Mouse (Mus musculus) CH12.LX (cell line): ENCODE data around the gene Rfx2. TPM values are rescaled to one million over a fixed set of nuclear protein-coding genes. Genes with fewer than 3 reads are reported as not detected.

Experiments used
- DNase-seq: peaks from one replicate; pipeline ENCODE4 v3.0.0-alpha.2; 2013; ENCODE audit errors: extremely low read depth
- H3K27ac ChIP-seq: 2 replicates; pipeline ENCODE4 v1.5.1; 2012; ENCODE audit warnings: low read depth, mild to moderate bottlenecking, control low read depth, moderate library complexity; ENCODE audit not compliant: insufficient read depth
- H3K27me3 ChIP-seq: replicated peaks from 2 replicates; pipeline ENCODE3; 2012; ENCODE audit warnings: inconsistent platforms
- H3K36me3 ChIP-seq, 2 experiments: replicated peaks in 1 of 2; 2 replicates each; pipeline versions ENCODE3 to v1.6.1; 2012; ENCODE audit warnings: inconsistent platforms in 1 of 2, low read length in 1 of 2, mild to moderate bottlenecking in 1 of 2, mixed read lengths in 1 of 2, moderate library complexity in 1 of 2; ENCODE audit not compliant: control insufficient read depth in 1 of 2, insufficient read depth in 1 of 2
- H3K4me1 ChIP-seq, 2 experiments: 2 replicates each; pipeline ENCODE4 v1.6.1; 2012; ENCODE audit warnings: inconsistent platforms in 1 of 2, moderate library complexity in 1 of 2; ENCODE audit not compliant: insufficient read depth in 2 of 2, control insufficient read depth in 1 of 2
- H3K4me2 ChIP-seq: 2 replicates; pipeline ENCODE4 v1.6.1; 2012; ENCODE audit warnings: low read depth, mild to moderate bottlenecking, control low read depth; ENCODE audit not compliant: poor library complexity, insufficient read depth, severe bottlenecking
- H3K4me3 ChIP-seq, 3 experiments: fragments of 150-350 bp in 1 of 3; sonication (generic) in 1 of 3; replicated peaks in 1 of 3; 2 replicates each; pipeline versions ENCODE3 to v1.5.1; 2011 to 2012; ENCODE audit warnings: low read depth in 2 of 3, low read length in 2 of 3, mild to moderate bottlenecking in 2 of 3, moderate library complexity in 2 of 3, control low read depth in 1 of 3, improper control_type of control experiment in 1 of 3, inconsistent platforms in 1 of 3, mixed read lengths in 1 of 3; ENCODE audit not compliant: poor library complexity in 1 of 3
- H3K79me2 ChIP-seq: replicated peaks from 2 replicates; pipeline ENCODE4 v1.6.1; 2012; ENCODE audit warnings: mild to moderate bottlenecking, moderate library complexity; ENCODE audit not compliant: control insufficient read depth, poor library complexity, insufficient read depth, severe bottlenecking; ENCODE audit errors: extremely low read depth
- H3K9ac ChIP-seq: 2 replicates; pipeline ENCODE4 v1.6.1; 2012; ENCODE audit warnings: low read depth, mild to moderate bottlenecking, control low read depth, moderate library complexity; ENCODE audit not compliant: insufficient read depth
- H3K9me3 ChIP-seq: replicated peaks from 2 replicates; pipeline ENCODE3; 2012; ENCODE audit warnings: low read length, inconsistent platforms, mixed read lengths
- CHD1 ChIP-seq: IDR thresholded peaks from 2 replicates; pipeline ENCODE4 v1.6.1; 2012; ENCODE audit warnings: low read depth, low read length, improper control_type of control experiment, inconsistent platforms
- CHD2 ChIP-seq: IDR thresholded peaks from 2 replicates; pipeline ENCODE4 v1.6.1; 2011; ENCODE audit warnings: low read length, improper control_type of control experiment
- ELF1 ChIP-seq: IDR thresholded peaks from 2 replicates; pipeline ENCODE4 v1.6.1; 2014; ENCODE audit warnings: low read depth, mild to moderate bottlenecking, inconsistent platforms, low read length, improper control_type of control experiment
- GABPA ChIP-seq: IDR thresholded peaks from 2 replicates; pipeline ENCODE4 v1.6.1; 2012; ENCODE audit warnings: low read depth, low read length, improper control_type of control experiment, inconsistent platforms; ENCODE audit not compliant: insufficient replicate concordance
- IRF4 ChIP-seq: IDR thresholded peaks from 2 replicates; pipeline ENCODE4 v1.6.1; 2014; ENCODE audit warnings: low read depth, mild to moderate bottlenecking, inconsistent platforms, low read length, improper control_type of control experiment
- JUN ChIP-seq: IDR thresholded peaks from 2 replicates; pipeline ENCODE4 v1.6.1; 2011; ENCODE audit warnings: low read depth, mild to moderate bottlenecking, low read length, improper control_type of control experiment, moderate library complexity; ENCODE audit not compliant: insufficient read depth
- KAT2A ChIP-seq: IDR thresholded peaks from 2 replicates; pipeline ENCODE4 v1.6.1; 2012; ENCODE audit warnings: low read length, improper control_type of control experiment, inconsistent platforms; ENCODE audit not compliant: insufficient replicate concordance
- MAX ChIP-seq: IDR thresholded peaks from 2 replicates; pipeline ENCODE4 v1.6.1; 2011; ENCODE audit warnings: low read length, improper control_type of control experiment
- MAZ ChIP-seq: IDR thresholded peaks from 2 replicates; pipeline ENCODE4 v1.6.1; 2012; ENCODE audit warnings: low read depth, mild to moderate bottlenecking, inconsistent platforms, low read length, improper control_type of control experiment, moderate library complexity
- PAX5 ChIP-seq: IDR thresholded peaks from 2 replicates; pipeline ENCODE4 v1.6.1; 2012; ENCODE audit warnings: low read length, inconsistent platforms, mixed read lengths
- POLR2A ChIP-seq: IDR thresholded peaks from 2 replicates; pipeline ENCODE4 v1.6.1; 2011; ENCODE audit warnings: low read depth, mild to moderate bottlenecking, improper control_type of control experiment, low read length
- POLR2AphosphoS2 ChIP-seq: IDR thresholded peaks from 2 replicates; pipeline ENCODE4 v1.6.1; 2011; ENCODE audit warnings: low read depth, low read length, improper control_type of control experiment
- RAD21 ChIP-seq: IDR thresholded peaks from 2 replicates; pipeline ENCODE4 v1.6.1; 2011; ENCODE audit warnings: low read depth, mild to moderate bottlenecking, low read length, improper control_type of control experiment, moderate library complexity
- RCOR1 ChIP-seq: conservative IDR thresholded peaks from 2 replicates; pipeline ENCODE4 v1.6.1; 2012; ENCODE audit warnings: low read depth, mild to moderate bottlenecking, inconsistent platforms, low read length, improper control_type of control experiment
- SIN3A ChIP-seq: IDR thresholded peaks from 2 replicates; pipeline ENCODE4 v1.6.1; 2012; ENCODE audit warnings: low read length, improper control_type of control experiment, inconsistent platforms
- SMC3 ChIP-seq: IDR thresholded peaks from 2 replicates; pipeline ENCODE4 v1.6.1; 2011; ENCODE audit warnings: low read depth, low read length, improper control_type of control experiment
- UBTF ChIP-seq: IDR thresholded peaks from 2 replicates; pipeline ENCODE4 v1.6.1; 2012; ENCODE audit warnings: low read depth, mild to moderate bottlenecking, inconsistent platforms, low read length, improper control_type of control experiment, moderate library complexity
- ZKSCAN1 ChIP-seq: IDR thresholded peaks from 2 replicates; pipeline ENCODE4 v1.6.1; 2012; ENCODE audit warnings: low read depth, inconsistent platforms, low read length, improper control_type of control experiment, borderline replicate concordance
- ZNF384 ChIP-seq: IDR thresholded peaks from 2 replicates; pipeline ENCODE4 v1.6.1; 2012; ENCODE audit warnings: low read depth, low read length, improper control_type of control experiment, inconsistent platforms
- dilution Hi-C: fragments of 300-500 bp; cut with MboI; formaldehyde crosslinking; loops from 2 replicates; pipeline ENCODE4 v1.14.3; 2020; ENCODE audit warnings: low sequenced_read_pairs; ENCODE audit not compliant: extremely low pct_unique_long_range_greater_than_20kb, extremely low pct_ligation_motif_present
- in situ Hi-C: fragments of 300-500 bp; cut with MboI; formaldehyde crosslinking; loops from 3 replicates; pipeline ENCODE4 v1.14.3; 2019; ENCODE audit warnings: low sequenced_read_pairs, low pct_ligation_motif_present, low pct_unique_long_range_greater_than_20kb, mixed read lengths
- polyA plus RNA-seq: library from polyadenylated mRNA; unstranded; fragments of >175 nt; gene quantifications from 2 replicates; pipeline ENCODE4 v1.2.1, GENCODE M21; 2012; ENCODE audit warnings: low read depth; ENCODE audit not compliant: insufficient read length
- total RNA-seq, 2 experiments: library from RNA; depleted of rRNA; stranded (reverse); fragments of 300-350 nt in 1 of 2; fragments of >200 nt in 1 of 2; gene quantifications; 2 replicates each; pipeline ENCODE4 v1.2.3; 2012 to 2014

The Rfx2 gene
- total and polyA plus RNA-seq, 3 experiments = 0.16 to 1.1 (median 0.34) TPM

DNA sequence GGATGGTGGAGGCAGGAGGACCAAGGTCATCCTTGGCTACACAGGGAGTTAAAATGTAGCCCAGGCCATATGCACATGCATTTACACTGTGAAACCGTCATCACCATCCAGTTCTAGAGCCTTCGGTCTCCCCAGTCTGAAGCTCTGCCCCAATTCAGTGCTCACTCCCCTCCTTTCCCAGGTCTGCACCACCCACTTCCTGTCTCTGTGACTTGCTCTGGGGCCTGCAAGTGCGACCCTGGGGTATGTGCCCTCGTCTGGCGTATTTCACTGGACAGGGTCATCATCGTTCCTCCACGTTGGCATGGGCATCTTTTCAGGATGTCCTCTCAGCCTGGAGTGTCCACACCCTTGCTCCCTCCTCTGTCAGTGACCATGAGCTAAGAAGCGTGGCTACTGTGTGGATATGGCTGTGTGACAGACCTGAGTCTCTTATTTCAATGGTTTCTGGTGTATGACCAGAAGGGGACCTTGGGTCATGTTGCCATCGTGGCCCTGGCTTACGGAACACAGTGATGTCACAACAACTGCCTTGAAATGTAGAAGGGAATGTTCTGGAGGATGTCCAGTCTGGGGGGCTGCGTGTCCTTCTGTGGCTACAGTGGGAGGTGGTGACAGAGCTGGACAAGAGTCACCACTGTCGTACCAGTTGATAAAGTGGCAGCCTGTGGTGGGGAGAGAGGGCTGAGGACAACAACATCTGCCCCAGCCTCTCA lies 44.3 kb upstream of the Rfx2 start, which contains the start of gene 1700061G19Rik:
1700061G19Rik (plus strand) TSS at position 542 of the 716 bp plus-strand sequence.
- in situ Hi-C loops = no loop called here
- no peak for DNase-seq
- Histone ChIP-seq H3K27me3 (peaks cover 1% of the 10 kb centered on the region), H3K79me2 (no peaks in the 10 kb centered on the region), H3K36me3 (no peaks in the 10 kb centered on the region), H3K4me2 (no peak within 1 kb of the TSS), H3K4me1 (0 out of 4 replicates have a peak, but pooled peaks cover 2 to 3% of the 10 kb centered on the region in 2 experiments), H3K9me3 (no peaks in the 10 kb centered on the region), H3K27ac (no peak within 1 kb of the TSS), H3K4me3 (no peak within 1 kb of the TSS), H3K9ac (no peak within 1 kb of the TSS)
- dilution Hi-C loops = no loop called here
- TF ChIP-seq ZKSCAN1 (no peak), KAT2A (no peak), RCOR1 (no peak), POLR2AphosphoS2 (no peak), IRF4 (no peak), PAX5 (no peak), CHD1 (no peak), MAZ (no peak), POLR2A (no peak), RAD21 (no peak), MAX (no peak), UBTF (no peak), SMC3 (no peak), GABPA (no peak), JUN (no peak)

DNA sequence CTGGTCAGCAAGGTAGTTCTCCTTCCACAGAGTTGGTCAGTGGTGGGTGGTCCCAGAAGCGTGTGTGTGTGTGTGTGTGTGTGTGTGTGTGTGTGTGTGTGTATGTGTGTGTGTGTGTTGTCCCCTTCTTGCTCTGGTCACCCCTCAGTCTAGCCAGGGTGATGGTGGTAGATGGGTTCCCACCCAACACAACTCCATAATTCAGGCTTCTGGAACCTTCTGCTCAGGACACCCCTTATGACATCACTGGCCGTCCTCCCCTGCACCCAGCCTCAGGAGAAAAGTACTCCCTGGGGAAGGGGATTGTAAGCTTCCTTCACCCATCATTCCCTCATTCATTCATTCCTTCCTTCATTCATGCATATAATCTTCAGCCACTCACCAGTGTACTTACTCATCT lies 43.4 kb upstream of the Rfx2 start, which contains the start of gene Acsbg2:
Acsbg2 (minus strand) TSS at position 211 of the 400 bp plus-strand sequence.
- Histone ChIP-seq H3K27me3 (peaks cover 1% of the 10 kb centered on the region), H3K79me2 (no peaks in the 10 kb centered on the region), H3K4me3 (no peak within 1 kb of the TSS), H3K4me2 (no peak within 1 kb of the TSS), H3K27ac (no peak within 1 kb of the TSS), H3K36me3 (no peaks in the 10 kb centered on the region), H3K9ac (no peak within 1 kb of the TSS), H3K4me1 (0 out of 4 replicates have a peak, but pooled peaks cover 2 to 3% of the 10 kb centered on the region in 2 experiments), H3K9me3 (no peaks in the 10 kb centered on the region)
- dilution Hi-C loops = no loop called here
- no peak for TF ChIP-seq CHD2
- TF ChIP-seq PAX5 = no peak
- TF ChIP-seq SIN3A = no peak
- no peak for TF ChIP-seq ELF1
- TF ChIP-seq ZNF384 = no peak
- in situ Hi-C loops = no loop called here
- no peak for DNase-seq
